Mouse (Mus musculus) heart, embryonic 13.5 days (tissue): ENCODE data around the gene 9330161L09Rik. TPM values are rescaled to one million over a fixed set of nuclear protein-coding genes. Genes with fewer than 3 reads are reported as not detected.

Experiments
- ATAC-seq: fragments of 200-750 bp; cut with Nextera tagmentation; 2 replicates; pipeline ENCODE4 v1.8.0; 2017; ENCODE audit warnings: moderate TSS enrichment; ENCODE audit not compliant: insufficient number of reproducible peaks, low FRiP score, low TSS enrichment; ENCODE audit errors: extremely low read depth
- H3K27ac ChIP-seq: fragments of 300-500 bp; sonication (generic); replicated peaks from 2 replicates; pipeline ENCODE4 v1.5.1; 2015; ENCODE audit warnings: moderate library complexity, mild to moderate bottlenecking, inconsistent platforms
- H3K27me3 ChIP-seq: fragments of 300-500 bp; sonication (generic); replicated peaks from 2 replicates; pipeline ENCODE4 v1.6.1; 2015; ENCODE audit warnings: mild to moderate bottlenecking, inconsistent platforms
- H3K36me3 ChIP-seq: fragments of 300-500 bp; sonication (generic); 2 replicates; pipeline ENCODE4 v1.6.1; 2015; ENCODE audit warnings: mild to moderate bottlenecking, inconsistent platforms
- H3K4me1 ChIP-seq: fragments of 300-500 bp; sonication (generic); 2 replicates; pipeline ENCODE4 v1.6.1; 2015; ENCODE audit warnings: inconsistent platforms
- H3K4me2 ChIP-seq: fragments of 300-500 bp; sonication (generic); 2 replicates; pipeline ENCODE4 v1.6.1; 2015; ENCODE audit warnings: inconsistent platforms, mild to moderate bottlenecking, moderate library complexity
- H3K4me3 ChIP-seq: fragments of 300-500 bp; sonication (generic); 2 replicates; pipeline ENCODE4 v1.5.1; 2015; ENCODE audit warnings: moderate library complexity, mild to moderate bottlenecking, inconsistent platforms
- H3K9ac ChIP-seq: fragments of 300-500 bp; sonication (generic); 2 replicates; pipeline ENCODE4 v1.6.1; 2015; ENCODE audit warnings: inconsistent platforms, mild to moderate bottlenecking, moderate library complexity
- H3K9me3 ChIP-seq: fragments of 300-500 bp; sonication (generic); 2 replicates; pipeline ENCODE4 v1.6.1; 2016; ENCODE audit warnings: inconsistent platforms
- WGBS: fragments of 180-500 bp; shearing (Covaris S2); methylation state at CpG from one replicate; pipeline ENCODE4 v1.1.7; 2015; ENCODE audit warnings: mixed read lengths; 5-methylcytosine and 5-hydroxymethylcytosine counted together
- polyA plus RNA-seq: library from polyadenylated mRNA; unstranded; fragments of >200 nt; fragmentation: Nextera tagmentation; extraction: Ambion mirVana; gene quantifications from 2 replicates; pipeline ENCODE4 v1.2.1, GENCODE M21; 2015

9330161L09Rik gene
- polyA plus RNA-seq, 1 experiment from 2014 or later = 0.39 TPM

GRCm38 (mm10) chr12:103362336-103362735 lies 45.3 kb downstream of the 9330161L09Rik start:
- Histone ChIP-seq H3K36me3 (no peaks in the 10 kb centered on the region), H3K27me3 (no peaks in the 10 kb centered on the region), H3K4me3 (no peak overlapping the region), H3K4me2 (no peak overlapping the region), H3K9ac (no peak overlapping the region), H3K27ac (peak overlapping the region; percentile 8; the same call in 1 of the 2 replicates), H3K4me1 (peaks cover 30% of the 10 kb centered on the region), H3K9me3 (no peaks in the 10 kb centered on the region)
- WGBS = 29% methylated on average over 3 of the region's 3 CpGs
- no peak for ATAC-seq

- Histone ChIP-seq H3K27ac (peak overlapping the region; percentile 8; the same call in 1 of the 2 replicates), H3K4me1 (peaks cover 30% of the 10 kb centered on the region)
- ATAC-seq = no peak
These were observed 45.9 kb downstream of the 9330161L09Rik start for GRCm38 (mm10) chr12:103361539-103362307.

GRCm38 (mm10) chr12:103360812-103361211 lies 46.8 kb downstream of the 9330161L09Rik start:
- Histone ChIP-seq H3K9me3 (no peaks in the 10 kb centered on the region), H3K27me3 (no peaks in the 10 kb centered on the region), H3K36me3 (no peaks in the 10 kb centered on the region), H3K9ac (no peak overlapping the region), H3K27ac (no peak overlapping the region), H3K4me3 (no peak overlapping the region), H3K4me2 (no peak overlapping the region), H3K4me1 (peaks cover 38% of the 10 kb centered on the region)
- WGBS = 79% methylated on average over 8 of the region's 8 CpGs
- ATAC-seq = no peak

More at GRCm38 (mm10) chr12:103361539-103362307, 45.9 kb downstream of the 9330161L09Rik start:
- 79% methylated on average over 17 of the region's 17 CpGs for WGBS
- Histone ChIP-seq H3K4me3 (no peak overlapping the region), H3K9ac (no peak overlapping the region), H3K36me3 (no peaks in the 10 kb centered on the region), H3K9me3 (no peaks in the 10 kb centered on the region), H3K4me2 (no peak overlapping the region), H3K27me3 (no peaks in the 10 kb centered on the region)

GRCm38 (mm10) chr12:103358951-103359801 lies 48.4 kb downstream of the 9330161L09Rik start:
- no peak overlapping the region for H3K27ac ChIP-seq
- no peaks in the 10 kb centered on the region for H3K36me3 ChIP-seq
- H3K9ac ChIP-seq = no peak overlapping the region
- peaks cover 53% of the 10 kb centered on the region for H3K4me1 ChIP-seq
- no peak overlapping the region for H3K4me3 ChIP-seq
- H3K4me2 ChIP-seq = no peak overlapping the region
- H3K27me3 ChIP-seq = no peaks in the 10 kb centered on the region
- WGBS = 39% methylated on average over 4 of the region's 4 CpGs
- ATAC-seq = no peak
- no peaks in the 10 kb centered on the region for H3K9me3 ChIP-seq

GRCm38 (mm10) chr12:103358216-103358615 lies 49.4 kb downstream of the 9330161L09Rik start:
- ATAC-seq = no peak
- no peaks in the 10 kb centered on the region for H3K9me3 ChIP-seq
- H3K4me1 ChIP-seq = peaks cover 62% of the 10 kb centered on the region
- H3K4me3 ChIP-seq = no peak overlapping the region
- 42% methylated on average over 8 of the region's 8 CpGs for WGBS
- no peaks in the 10 kb centered on the region for H3K36me3 ChIP-seq
- H3K27ac ChIP-seq = 0 out of 2 replicates have a peak overlapping the region, but pooled peaks have one; percentile 5
- no peaks in the 10 kb centered on the region for H3K27me3 ChIP-seq
- no peak overlapping the region for H3K4me2 ChIP-seq
- H3K9ac ChIP-seq = 0 out of 2 replicates have a peak overlapping the region, but pooled peaks have one; percentile 30

Other genes with a start within 250 kb of the 9330161L09Rik start
- gene Prima1, start 165.7 kb downstream of the 9330161L09Rik start, polyA plus RNA-seq = 0.19 TPM in 1 of 2 replicates, not detected in the other
- gene Fam181a, start 96.8 kb downstream of the 9330161L09Rik start, polyA plus RNA-seq = not detected in 2 replicates
- 164 and 183 TPM in 2 replicates for gene Asb2, start 51.8 kb downstream of the 9330161L09Rik start, polyA plus RNA-seq
- 13.8 and 15.8 TPM in 2 replicates for gene Otub2, start 19.1 kb downstream of the 9330161L09Rik start, polyA plus RNA-seq
- gene Ddx24, start 18.0 kb upstream of the 9330161L09Rik start, polyA plus RNA-seq = 77.4 and 78.3 TPM in 2 replicates
- 32.9 and 33.9 TPM in 2 replicates for gene Ifi27, start 26.4 kb upstream of the 9330161L09Rik start, polyA plus RNA-seq
- 10.6 and 11.5 TPM in 2 replicates for gene Ifi27l2a, start 35.9 kb upstream of the 9330161L09Rik start, polyA plus RNA-seq
- not detected in 2 replicates for gene Ifi27l2b, start 49.4 kb upstream of the 9330161L09Rik start, polyA plus RNA-seq
- 0.19 and 0.31 TPM in 2 replicates for gene Ppp4r4, start 124.5 kb upstream of the 9330161L09Rik start, polyA plus RNA-seq
- 0.16 and 1.0 TPM in 2 replicates for gene Serpina10, start 223.6 kb upstream of the 9330161L09Rik start, polyA plus RNA-seq
- gene Serpina6, start 249.4 kb upstream of the 9330161L09Rik start, polyA plus RNA-seq = 4.5 and 45.8 TPM in 2 replicates